Mouse (Mus musculus) hindbrain, embryonic 15.5 days (tissue): ENCODE measurements around the gene Ctnnd2. TPM values are rescaled to one million over a fixed set of nuclear protein-coding genes. Genes with fewer than 3 reads are reported as not detected.
"Not testable (repeated sequence)": the region's sequence is repeated elsewhere in the genome, so short reads cannot be mapped to it uniquely, and the experiment has no call there.

Source experiments
- ATAC-seq: fragments of 200-750 bp; cut with Nextera tagmentation; 2 replicates; pipeline ENCODE4 v1.8.0; 2017; ENCODE audit warnings: low read depth, moderate number of reproducible peaks, moderate TSS enrichment; ENCODE audit not compliant: low FRiP score
- H3K27ac ChIP-seq: fragments of 300-500 bp; sonication (generic); replicated peaks from 2 replicates; pipeline ENCODE4 v1.5.1; 2015; ENCODE audit warnings: mild to moderate bottlenecking, inconsistent platforms
- H3K27me3 ChIP-seq: fragments of 300-500 bp; sonication (generic); 2 replicates; pipeline ENCODE4 v1.6.1; 2015; ENCODE audit warnings: control low read depth, inconsistent platforms
- H3K36me3 ChIP-seq: fragments of 300-500 bp; sonication (generic); 2 replicates; pipeline ENCODE4 v1.6.1; 2015; ENCODE audit warnings: control low read depth, inconsistent platforms
- H3K4me1 ChIP-seq: fragments of 300-500 bp; sonication (generic); replicated peaks from 2 replicates; pipeline ENCODE4 v1.6.1; 2015; ENCODE audit warnings: control low read depth, inconsistent platforms
- H3K4me2 ChIP-seq: fragments of 300-500 bp; sonication (generic); 2 replicates; pipeline ENCODE4 v1.6.1; 2015; ENCODE audit warnings: moderate library complexity, mild to moderate bottlenecking, inconsistent platforms
- H3K4me3 ChIP-seq: fragments of 300-500 bp; sonication (generic); 2 replicates; pipeline ENCODE4 v1.5.1; 2015; ENCODE audit warnings: mild to moderate bottlenecking, inconsistent platforms
- H3K9ac ChIP-seq: fragments of 300-500 bp; sonication (generic); 2 replicates; pipeline ENCODE4 v1.6.1; 2015; ENCODE audit warnings: inconsistent platforms
- H3K9me3 ChIP-seq: fragments of 300-500 bp; sonication (generic); 2 replicates; pipeline ENCODE4 v1.6.1; 2016; ENCODE audit warnings: control low read depth, inconsistent platforms
- WGBS: fragments of 180-500 bp; shearing (Covaris S2); methylation state at CpG from one replicate; pipeline ENCODE4 v1.1.7; 2015; 5-methylcytosine and 5-hydroxymethylcytosine counted together
- polyA plus RNA-seq: library from polyadenylated mRNA; unstranded; fragments of >200 nt; fragmentation: Nextera tagmentation; extraction: Ambion mirVana; gene quantifications from 2 replicates; pipeline ENCODE4 v1.2.1, GENCODE M21; 2015

Ctnnd2 gene
- 68.1 and 71.8 TPM in 2 replicates for polyA plus RNA-seq

DNA sequence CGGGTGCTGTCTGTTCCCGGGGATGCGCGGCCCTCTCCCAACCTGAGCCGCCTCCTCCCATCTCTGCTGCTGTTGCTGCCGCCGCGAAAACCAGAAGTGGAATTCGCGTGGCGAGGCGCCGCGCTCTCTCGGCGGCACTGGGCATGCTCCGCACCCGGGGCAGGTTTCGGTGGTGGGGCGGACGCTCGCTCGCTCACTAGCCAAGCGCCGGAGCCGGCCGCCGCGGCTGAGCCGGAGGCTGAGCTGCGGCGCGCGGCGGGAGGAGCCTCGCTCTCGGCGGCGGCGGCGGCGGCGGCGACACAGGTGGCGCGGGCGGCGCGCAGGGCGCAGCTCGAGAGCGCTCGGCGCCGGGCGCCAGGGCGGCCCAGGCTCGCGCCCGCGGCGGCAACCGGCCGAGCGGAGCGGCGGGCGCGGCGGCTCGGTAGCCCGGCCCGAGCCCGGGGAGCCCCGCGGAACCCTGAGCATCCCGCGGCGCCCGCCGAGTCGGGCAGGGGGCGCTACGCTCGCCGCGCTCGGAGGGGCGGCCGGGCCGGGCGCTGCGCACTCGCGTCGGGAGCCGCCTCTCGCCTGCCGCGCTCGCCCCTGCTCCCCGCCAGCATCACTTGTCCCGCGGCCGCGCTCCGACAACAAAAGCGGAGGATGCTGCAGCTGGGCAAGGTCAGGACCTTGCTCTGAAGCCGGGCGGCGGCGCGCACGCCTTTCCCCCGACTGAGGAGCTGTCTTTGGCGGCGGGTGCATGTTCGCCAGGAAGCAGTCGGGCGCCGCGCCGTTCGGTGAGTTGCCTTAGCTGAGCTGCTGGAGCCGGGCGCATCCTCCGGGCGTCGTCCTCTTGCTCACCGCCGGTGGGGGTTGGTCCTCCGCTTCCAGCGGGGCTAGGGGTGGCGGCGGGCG is at the start of gene Ctnnd2:
Gene Ctnnd2, plus strand, starts transcription at position 203 of the 891 bp plus-strand sequence.
- Histone ChIP-seq H3K9ac (peak within 1 kb of the TSS; percentile 98), H3K4me1 (peaks cover 18% of the 10 kb centered on the region), H3K27ac (peak within 1 kb of the TSS; percentile 96), H3K27me3 (no peaks in the 10 kb centered on the region), H3K4me3 (peak within 1 kb of the TSS; percentile 79), H3K4me2 (peak within 1 kb of the TSS; percentile 72), H3K36me3 (no peaks in the 10 kb centered on the region), H3K9me3 (no peaks in the 10 kb centered on the region)
- WGBS: under 1% methylated on average over 66 of the region's 136 CpGs
- ATAC-seq: peak; percentile 92

DNA sequence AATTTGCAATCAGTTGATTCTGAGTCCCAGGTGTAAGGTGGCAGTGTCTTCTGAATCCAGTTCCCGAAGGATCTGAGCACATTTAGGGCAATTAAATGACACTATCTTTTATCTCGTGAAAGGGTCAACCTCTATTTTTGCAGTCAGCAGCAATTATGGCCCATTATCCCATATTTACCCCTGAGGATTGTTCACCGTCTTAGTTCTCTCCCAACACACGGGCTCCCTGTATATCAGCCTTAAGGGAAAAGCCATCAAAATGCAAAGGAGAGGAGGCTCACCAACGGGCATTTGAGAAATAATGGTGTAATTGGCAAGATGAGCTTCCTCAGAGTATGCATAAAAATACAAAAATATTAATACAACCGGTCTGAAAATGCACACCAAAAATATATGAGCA is 41.7 kb upstream of the Ctnnd2 start:
- H3K9me3 ChIP-seq: no peaks in the 10 kb centered on the region
- H3K27me3 ChIP-seq: no peaks in the 10 kb centered on the region
- H3K4me1 ChIP-seq: no peaks in the 10 kb centered on the region
- H3K27ac ChIP-seq: no peak overlapping the region
- H3K4me3 ChIP-seq: no peak overlapping the region
- H3K9ac ChIP-seq: no peak overlapping the region
- no peaks in the 10 kb centered on the region for H3K36me3 ChIP-seq
- 48% methylated on average over 6 of the region's 6 CpGs for WGBS
- no peak overlapping the region for H3K4me2 ChIP-seq
- ATAC-seq: no peak

DNA sequence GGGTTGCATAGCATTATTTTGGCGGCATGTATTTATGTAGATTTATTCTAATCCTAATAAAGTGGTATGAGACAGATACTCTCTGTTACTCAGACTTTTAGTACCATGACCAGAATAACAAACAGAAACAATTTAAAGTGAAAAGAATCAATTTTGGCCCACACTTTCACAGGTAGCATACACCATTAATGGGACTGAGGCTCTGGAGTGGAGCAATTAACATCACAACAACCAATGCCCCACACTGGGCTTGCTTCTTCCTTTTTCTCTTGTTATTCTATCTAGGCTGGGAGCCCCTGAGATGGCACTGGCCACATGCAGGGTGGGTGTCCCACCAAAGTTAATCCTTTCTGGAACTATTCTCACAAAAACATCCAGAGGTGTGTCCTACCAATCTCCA is 32.8 kb upstream of the Ctnnd2 start:
- not testable (repeated sequence) for H3K4me3 ChIP-seq, H3K27ac ChIP-seq, H3K9ac ChIP-seq, H3K4me1 ChIP-seq, H3K4me2 ChIP-seq, H3K27me3 ChIP-seq, H3K36me3 ChIP-seq, ATAC-seq, H3K9me3 ChIP-seq
- 22% methylated on average over 1 of the region's 1 CpGs for WGBS

DNA sequence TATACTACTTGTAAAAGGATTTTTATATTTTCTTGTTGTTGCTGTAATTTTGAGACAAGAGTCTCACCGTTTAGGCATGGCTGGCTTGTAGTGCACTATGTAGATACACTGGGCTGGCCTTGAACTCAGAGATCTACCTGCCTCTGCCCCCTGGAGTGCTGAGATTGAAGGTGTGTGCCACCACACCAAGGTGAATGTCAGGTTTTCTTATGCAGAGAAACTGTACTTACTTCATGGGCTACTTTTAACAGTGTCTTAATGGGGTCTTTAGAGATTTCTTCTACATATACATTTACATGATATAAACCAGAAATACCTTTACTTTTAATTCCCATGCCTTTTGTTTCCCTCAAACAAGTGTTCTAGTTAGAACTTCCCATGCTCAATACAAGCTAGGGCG is 27.0 kb upstream of the Ctnnd2 start:
- WGBS: 85% methylated on average over 2 of the region's 2 CpGs
- H3K27ac ChIP-seq: no peak overlapping the region
- H3K27me3 ChIP-seq: no peaks in the 10 kb centered on the region
- no peaks in the 10 kb centered on the region for H3K36me3 ChIP-seq
- no peak overlapping the region for H3K4me3 ChIP-seq
- no peak overlapping the region for H3K4me2 ChIP-seq
- no peaks in the 10 kb centered on the region for H3K4me1 ChIP-seq
- no peaks in the 10 kb centered on the region for H3K9me3 ChIP-seq
- ATAC-seq: no peak
- no peak overlapping the region for H3K9ac ChIP-seq

DNA sequence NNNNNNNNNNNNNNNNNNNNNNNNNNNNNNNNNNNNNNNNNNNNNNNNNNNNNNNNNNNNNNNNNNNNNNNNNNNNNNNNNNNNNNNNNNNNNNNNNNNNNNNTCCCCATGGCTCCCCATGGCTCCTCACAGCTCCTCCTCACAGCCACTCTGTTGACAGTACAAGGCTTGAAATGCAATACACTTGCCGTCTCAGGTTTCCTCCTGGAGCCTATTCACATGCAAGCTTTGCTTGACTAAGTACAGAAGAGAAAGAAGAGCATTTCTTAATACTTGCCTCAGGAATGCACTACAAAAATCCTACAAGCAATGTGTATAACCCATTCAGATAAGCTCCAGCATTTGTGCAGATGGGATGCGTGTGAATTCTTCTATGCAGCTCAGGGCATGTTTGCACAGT is 20.2 kb upstream of the Ctnnd2 start:
- whole genome bisulfite sequencing: 44% methylated on average over 2 of the region's 2 CpGs
- no peak overlapping the region for H3K27ac ChIP-seq
- H3K9ac ChIP-seq: no peak overlapping the region
- H3K4me3 ChIP-seq: no peak overlapping the region
- no peaks in the 10 kb centered on the region for H3K27me3 ChIP-seq
- H3K36me3 ChIP-seq: no peaks in the 10 kb centered on the region
- H3K9me3 ChIP-seq: no peaks in the 10 kb centered on the region
- no peak for ATAC-seq
- H3K4me2 ChIP-seq: no peak overlapping the region
- H3K4me1 ChIP-seq: no peaks in the 10 kb centered on the region

DNA sequence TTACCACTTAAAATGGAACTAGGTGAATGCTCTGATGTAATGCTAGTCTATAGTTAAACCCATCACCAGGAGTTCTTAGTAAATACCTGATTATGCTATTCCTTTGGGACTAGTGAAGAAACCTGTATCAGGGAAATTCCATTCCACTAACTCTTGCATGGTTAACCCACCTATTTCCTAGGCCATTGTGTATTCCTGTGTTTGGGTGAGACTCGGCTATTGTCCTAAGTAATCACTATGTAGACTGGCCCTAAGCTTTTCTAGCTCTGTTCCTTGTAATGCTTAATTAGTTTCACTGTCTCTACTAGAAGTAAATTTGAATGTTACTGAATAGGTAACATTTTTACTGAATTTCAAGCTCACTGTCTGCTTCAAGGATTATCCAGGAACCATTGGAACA is 14.4 kb upstream of the Ctnnd2 start:
- Histone ChIP-seq H3K9me3 (no peaks in the 10 kb centered on the region), H3K27me3 (no peaks in the 10 kb centered on the region), H3K9ac (no peak overlapping the region), H3K4me3 (no peak overlapping the region), H3K27ac (no peak overlapping the region), H3K4me1 (no peaks in the 10 kb centered on the region), H3K36me3 (no peaks in the 10 kb centered on the region), H3K4me2 (no peak overlapping the region)
- WGBS: 95% methylated on average over 1 of the region's 1 CpGs
- ATAC-seq: no peak

DNA sequence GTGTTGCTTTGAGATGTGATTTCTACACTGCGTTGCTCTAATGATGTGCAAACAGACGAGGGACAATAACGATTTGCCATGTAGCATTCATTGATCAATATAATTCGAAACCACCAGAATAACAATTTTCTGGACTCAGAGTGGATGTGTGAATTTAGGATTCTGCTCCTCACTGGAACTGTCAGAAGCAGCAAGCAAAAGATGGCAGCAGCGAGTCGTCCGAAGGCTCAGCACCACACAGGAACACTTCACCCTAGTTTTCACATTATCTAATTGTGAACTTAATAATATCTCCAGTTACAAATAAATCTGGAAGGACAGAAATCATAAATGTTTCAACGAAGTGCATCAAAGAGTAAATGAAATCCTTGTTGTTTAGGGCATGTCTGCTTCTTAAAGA is 2.4 kb upstream of the Ctnnd2 start:
- H3K4me2 ChIP-seq: no peak overlapping the region
- no peaks in the 10 kb centered on the region for H3K9me3 ChIP-seq
- 75% methylated on average over 8 of the region's 8 CpGs for WGBS
- no peak overlapping the region for H3K4me3 ChIP-seq
- no peaks in the 10 kb centered on the region for H3K36me3 ChIP-seq
- no peak overlapping the region for H3K27ac ChIP-seq
- H3K27me3 ChIP-seq: no peaks in the 10 kb centered on the region
- no peak for ATAC-seq
- H3K4me1 ChIP-seq: peaks cover 8% of the 10 kb centered on the region
- no peak overlapping the region for H3K9ac ChIP-seq

DNA sequence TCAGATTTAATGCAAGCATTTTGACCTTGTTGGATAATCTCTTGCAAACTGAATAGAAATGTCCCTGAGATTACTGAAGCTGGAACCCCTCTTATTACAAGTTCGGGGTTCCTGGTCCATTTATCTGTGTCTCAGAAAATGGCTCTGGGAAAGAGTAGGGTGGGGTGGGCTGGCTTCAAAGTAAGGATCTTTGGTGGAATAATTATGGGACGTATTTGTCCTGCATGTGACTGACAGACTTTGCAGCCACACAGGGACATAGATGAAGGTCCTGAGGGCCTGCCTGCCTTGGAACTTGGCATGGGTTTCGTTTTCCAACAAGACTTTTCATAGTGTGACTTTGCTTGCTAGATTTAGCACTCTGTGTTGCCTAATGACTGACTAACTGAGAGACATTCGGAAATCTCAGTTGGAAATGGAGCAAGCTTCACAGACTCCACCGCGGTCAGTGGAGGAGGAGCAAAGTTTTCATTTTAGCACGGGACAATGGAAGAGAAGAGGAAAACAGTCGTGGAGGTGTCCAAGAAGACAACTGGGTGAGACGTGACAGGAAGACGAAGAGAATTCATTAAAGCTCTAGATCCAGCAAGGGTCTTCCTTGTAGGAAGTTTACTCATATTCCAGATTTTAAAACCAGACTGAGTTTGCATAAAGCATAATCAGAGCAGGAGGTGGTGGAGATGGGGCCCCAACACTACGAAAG is 749 bp upstream of the Ctnnd2 start:
- no peaks in the 10 kb centered on the region for H3K9me3 ChIP-seq
- no peaks in the 10 kb centered on the region for H3K27me3 ChIP-seq
- H3K4me3 ChIP-seq: peak overlapping the region; percentile 79
- H3K4me2 ChIP-seq: peak overlapping the region; percentile 72
- H3K9ac ChIP-seq: peak overlapping the region; percentile 98
- H3K4me1 ChIP-seq: peaks cover 18% of the 10 kb centered on the region
- no peak for ATAC-seq
- no peaks in the 10 kb centered on the region for H3K36me3 ChIP-seq
- 17% methylated on average over 11 of the region's 11 CpGs for WGBS
- H3K27ac ChIP-seq: peak overlapping the region; percentile 96

DNA sequence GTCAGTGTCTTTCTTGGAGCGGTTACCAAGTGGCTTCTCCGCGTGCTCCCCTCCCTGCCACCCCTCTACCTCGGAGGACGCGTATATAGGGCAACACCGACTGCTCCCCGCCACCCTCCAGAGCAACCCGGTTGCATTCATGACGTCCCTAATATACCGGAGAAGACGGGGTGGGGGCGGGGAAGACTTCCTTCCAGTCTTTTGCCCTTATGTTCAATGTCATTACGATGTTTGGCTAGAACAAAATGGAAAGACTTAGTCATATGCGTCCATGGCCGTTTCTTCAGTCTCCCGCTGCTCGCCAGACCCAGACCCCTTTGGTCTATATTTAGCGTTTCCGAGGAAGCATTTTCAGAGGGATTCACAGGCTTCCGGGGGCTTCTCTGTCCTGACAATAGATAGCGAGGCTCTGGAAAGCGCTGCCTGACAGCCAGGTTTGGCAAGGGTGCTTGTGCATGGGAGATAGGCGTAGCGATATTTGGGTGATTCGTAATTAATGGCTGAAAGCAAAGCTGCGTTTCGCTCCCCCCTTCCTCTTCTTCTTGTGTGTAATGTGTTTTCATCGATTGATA is 1.1 kb downstream of the Ctnnd2 start:
- Histone ChIP-seq H3K9me3 (no peaks in the 10 kb centered on the region), H3K4me1 (peaks cover 21% of the 10 kb centered on the region), H3K27me3 (no peaks in the 10 kb centered on the region), H3K4me3 (peak overlapping the region; percentile 79), H3K4me2 (peak overlapping the region; percentile 72), H3K27ac (peak overlapping the region; percentile 96), H3K36me3 (no peaks in the 10 kb centered on the region), H3K9ac (peak overlapping the region; percentile 98)
- peak; percentile 73 for ATAC-seq
- WGBS: under 1% methylated on average over 29 of the region's 29 CpGs

DNA sequence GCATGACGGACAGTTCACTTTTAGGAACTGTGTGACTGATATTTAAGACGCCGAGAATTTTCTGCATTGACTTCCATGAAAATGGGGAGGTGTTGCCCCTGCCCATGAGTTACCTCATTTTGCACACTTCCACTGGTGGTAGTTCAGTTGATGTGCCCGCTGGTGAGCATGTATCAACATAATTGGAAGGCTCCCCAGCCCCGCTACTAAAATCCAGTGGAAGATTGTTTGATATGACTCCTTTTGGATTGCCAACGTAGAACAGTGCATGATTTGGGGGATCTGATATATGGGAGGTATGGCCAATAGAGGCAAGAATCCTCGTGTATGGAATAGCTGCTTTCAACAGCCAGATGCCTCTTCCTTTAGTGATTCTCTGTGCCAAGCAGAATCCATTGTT is 1.9 kb downstream of the Ctnnd2 start:
- no peak for ATAC-seq
- H3K27me3 ChIP-seq: no peaks in the 10 kb centered on the region
- H3K4me1 ChIP-seq: peaks cover 21% of the 10 kb centered on the region
- H3K36me3 ChIP-seq: no peaks in the 10 kb centered on the region
- peak overlapping the region; percentile 79 for H3K4me3 ChIP-seq
- 22% methylated on average over 7 of the region's 7 CpGs for WGBS
- H3K9ac ChIP-seq: peak overlapping the region; percentile 98
- H3K4me2 ChIP-seq: peak overlapping the region; percentile 72
- H3K27ac ChIP-seq: peak overlapping the region; percentile 96
- H3K9me3 ChIP-seq: no peaks in the 10 kb centered on the region

DNA sequence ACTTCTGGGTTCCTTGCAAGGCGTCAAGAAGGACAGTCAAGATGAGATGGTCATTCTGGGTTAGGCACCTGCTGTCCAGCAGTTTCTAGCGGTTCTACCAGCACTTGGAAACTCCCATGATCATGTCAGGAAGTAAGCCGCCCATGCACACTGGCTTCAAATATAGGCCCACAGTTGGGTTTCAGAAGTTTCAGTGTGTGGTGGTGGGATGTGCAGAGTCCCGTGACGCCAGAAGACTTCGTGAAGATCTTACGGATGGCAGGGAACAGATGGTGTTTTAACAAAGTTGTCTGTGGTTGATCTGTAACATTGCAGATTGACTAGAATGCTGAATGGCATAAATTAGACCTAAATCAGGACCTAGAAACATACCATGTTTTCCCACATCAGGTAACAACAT is 11.6 kb downstream of the Ctnnd2 start:
- no peaks in the 10 kb centered on the region for H3K27me3 ChIP-seq
- no peak for ATAC-seq
- H3K4me3 ChIP-seq: no peak overlapping the region
- no peak overlapping the region for H3K9ac ChIP-seq
- H3K4me1 ChIP-seq: no peaks in the 10 kb centered on the region
- H3K36me3 ChIP-seq: no peaks in the 10 kb centered on the region
- H3K9me3 ChIP-seq: no peaks in the 10 kb centered on the region; the same call in 1 of the 2 replicates
- 88% methylated on average over 7 of the region's 7 CpGs for whole genome bisulfite sequencing
- no peak overlapping the region for H3K27ac ChIP-seq
- H3K4me2 ChIP-seq: no peak overlapping the region

DNA sequence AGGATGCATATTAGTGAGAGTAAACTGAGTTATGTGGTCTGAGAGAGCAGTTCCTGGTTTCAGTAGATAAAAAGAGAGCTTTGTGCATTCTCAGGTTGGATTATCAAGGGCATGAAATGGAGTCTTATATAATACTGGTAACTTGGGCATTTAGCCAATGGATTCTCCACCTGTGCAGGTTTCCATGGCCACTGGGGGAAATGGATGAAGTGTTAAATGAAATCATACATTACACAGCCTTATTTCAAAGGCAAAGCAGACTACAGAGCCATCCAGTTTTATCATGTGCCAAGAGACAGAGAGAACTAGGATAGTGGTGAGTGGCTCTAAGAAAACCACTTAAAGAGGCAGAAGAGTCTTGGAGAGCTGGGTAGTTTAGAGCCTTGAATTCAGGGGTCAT is 18.5 kb downstream of the Ctnnd2 start:
- Histone ChIP-seq H3K9me3 (no peaks in the 10 kb centered on the region; the same call in 1 of the 2 replicates), H3K9ac (no peak overlapping the region), H3K36me3 (no peaks in the 10 kb centered on the region), H3K27ac (no peak overlapping the region; the same call in 1 of the 2 replicates), H3K4me3 (no peak overlapping the region), H3K27me3 (no peaks in the 10 kb centered on the region), H3K4me1 (peaks cover 15% of the 10 kb centered on the region), H3K4me2 (no peak overlapping the region)
- no peak for ATAC-seq
